Mouse (Mus musculus) bone marrow, adult 2 months (tissue): ENCODE measurements around the gene Isl1. TPM values are rescaled to one million over a fixed set of nuclear protein-coding genes. Genes with fewer than 3 reads are reported as not detected.

ENCODE experiments used
- H3K27ac ChIP-seq: fragments of 200-500 bp; 2 replicates; pipeline ENCODE4 v1.5.1; 2012; ENCODE audit warnings: low read depth, mild to moderate bottlenecking, control low read depth, inconsistent platforms, low read length; ENCODE audit not compliant: control insufficient read depth, poor library complexity, insufficient read depth
- H3K4me1 ChIP-seq: fragments of 200-500 bp; 2 replicates; pipeline ENCODE4 v1.6.1; 2011; ENCODE audit warnings: low read length; ENCODE audit not compliant: control insufficient read depth, insufficient read depth
- H3K4me3 ChIP-seq: fragments of 200-500 bp; replicated peaks from 2 replicates; pipeline ENCODE3; 2011; ENCODE audit warnings: mild to moderate bottlenecking, low read depth, low read length, control low read depth; ENCODE audit not compliant: control insufficient read depth
- CTCF ChIP-seq: fragments of 200-500 bp; IDR thresholded peaks from 2 replicates; pipeline ENCODE4 v1.5.1; 2011; ENCODE audit warnings: low read length, control low read depth; ENCODE audit not compliant: control insufficient read depth, insufficient read depth
- POLR2A ChIP-seq: fragments of 200-500 bp; IDR thresholded peaks from 2 replicates; pipeline ENCODE4 v1.6.1; 2011; ENCODE audit warnings: low read depth, mild to moderate bottlenecking, control low read depth, low read length, borderline replicate concordance; ENCODE audit not compliant: control insufficient read depth
- whole genome bisulfite sequencing: fragments of 180-500 bp; shearing (Covaris S2); methylation state at CpG from one replicate; pipeline ENCODE4 v1.1.7; 2018; 5-methylcytosine and 5-hydroxymethylcytosine counted together
- polyA plus RNA-seq: library from polyadenylated mRNA; stranded (reverse); fragments of >200 nt; gene quantifications from 2 replicates; pipeline ENCODE4 v1.2.4, GENCODE M21; 2011; ENCODE audit warnings: low replicate concordance; ENCODE audit not compliant: missing spikeins, insufficient read depth, insufficient read length

The Isl1 gene
- polyA plus RNA-seq, 1 experiment: not detected

DNA sequence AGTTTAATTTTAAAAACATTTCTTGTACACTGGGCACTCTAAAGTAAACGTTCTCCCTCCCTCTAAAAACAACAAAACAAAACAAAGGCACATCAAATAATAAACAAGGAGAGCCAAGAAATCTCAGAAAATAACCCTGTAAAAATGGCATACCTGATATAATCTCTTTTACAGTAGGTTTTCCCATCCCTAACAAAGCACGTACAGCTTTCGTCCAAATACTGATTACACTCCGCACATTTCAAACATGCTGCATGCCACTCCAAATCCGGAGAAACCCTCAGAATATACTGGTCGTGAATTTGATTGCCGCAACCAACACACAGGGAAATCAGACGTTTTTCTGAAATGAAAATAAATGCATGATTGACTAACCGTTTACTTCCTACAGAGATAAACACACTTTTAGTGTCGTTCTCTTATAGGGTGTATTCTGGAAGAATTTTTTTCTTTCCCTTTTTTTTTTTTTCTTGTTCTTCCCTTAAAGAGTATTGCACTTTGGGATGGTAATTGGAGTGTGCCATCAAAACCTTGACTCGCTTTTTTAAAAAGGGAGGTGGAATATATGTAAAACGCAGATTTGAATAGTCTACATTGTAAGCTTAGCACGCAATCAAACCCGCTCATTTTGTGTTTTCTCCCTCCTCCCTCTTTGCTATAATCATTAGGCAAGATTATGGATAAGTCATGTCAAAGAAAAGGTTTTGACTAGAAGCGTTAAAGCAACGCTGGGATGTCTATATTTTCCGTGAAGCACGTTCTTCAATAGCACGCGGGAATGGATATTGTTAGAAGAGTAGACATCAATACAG is 1.2 kb downstream of the Isl1 start:
- WGBS: 5% methylated on average over 20 of the region's 20 CpGs
- no peaks in the 10 kb centered on the region for H3K4me1 ChIP-seq
- no peak for TF ChIP-seq CTCF
- TF ChIP-seq POLR2A: no peak

DNA sequence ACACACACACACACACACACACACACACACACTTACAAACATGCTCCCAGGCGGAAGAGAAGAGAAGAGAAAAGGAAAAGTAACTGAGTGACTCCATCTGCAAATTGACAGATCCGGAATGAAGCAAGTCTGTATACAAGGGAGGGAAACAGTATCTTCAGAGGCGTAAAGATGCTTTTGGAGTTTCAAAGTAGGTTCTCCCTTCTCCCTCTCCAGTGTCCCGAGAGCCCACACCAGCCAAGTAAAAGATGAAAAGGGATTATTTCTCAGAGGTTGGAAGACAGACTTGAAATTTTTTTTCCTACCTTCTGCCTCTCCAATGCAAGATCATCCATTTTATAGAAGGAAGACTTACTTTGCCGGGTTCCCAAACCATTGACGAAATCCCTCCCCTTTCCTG is 2.9 kb downstream of the Isl1 start:
- no peak overlapping the region for H3K27ac ChIP-seq
- no peak overlapping the region for H3K4me3 ChIP-seq
- TF ChIP-seq CTCF (no peak), POLR2A (no peak)
- WGBS: 40% methylated on average over 6 of the region's 6 CpGs
- H3K4me1 ChIP-seq: no peaks in the 10 kb centered on the region

More for the DNA sequence above, 1.2 kb downstream of the Isl1 start:
- Histone ChIP-seq H3K27ac (no peak overlapping the region), H3K4me3 (no peak overlapping the region)

DNA sequence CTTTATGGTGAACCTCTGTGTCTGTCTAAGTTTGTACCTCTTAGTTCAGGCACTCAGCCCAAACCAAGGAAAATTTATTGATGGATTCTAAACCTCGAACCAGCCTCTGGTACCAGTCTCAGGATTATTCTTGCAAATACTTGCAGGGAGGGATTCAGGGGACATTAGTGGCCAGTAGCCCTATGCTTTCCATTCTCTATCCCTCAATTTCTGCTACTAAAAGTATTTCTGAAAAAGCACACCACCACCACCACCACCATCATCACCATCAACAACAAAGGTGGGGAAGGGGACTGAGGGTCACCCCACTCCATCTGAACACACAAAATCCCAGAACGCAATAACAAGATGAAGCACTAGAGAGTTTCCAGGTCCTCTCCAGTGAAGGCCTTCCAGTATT is 3.8 kb downstream of the Isl1 start:
- Histone ChIP-seq H3K4me1 (no peaks in the 10 kb centered on the region), H3K27ac (no peak overlapping the region), H3K4me3 (no peak overlapping the region)
- no peak for TF ChIP-seq POLR2A
- TF ChIP-seq CTCF: no peak
- WGBS: 41% methylated on average over 2 of the region's 2 CpGs

DNA sequence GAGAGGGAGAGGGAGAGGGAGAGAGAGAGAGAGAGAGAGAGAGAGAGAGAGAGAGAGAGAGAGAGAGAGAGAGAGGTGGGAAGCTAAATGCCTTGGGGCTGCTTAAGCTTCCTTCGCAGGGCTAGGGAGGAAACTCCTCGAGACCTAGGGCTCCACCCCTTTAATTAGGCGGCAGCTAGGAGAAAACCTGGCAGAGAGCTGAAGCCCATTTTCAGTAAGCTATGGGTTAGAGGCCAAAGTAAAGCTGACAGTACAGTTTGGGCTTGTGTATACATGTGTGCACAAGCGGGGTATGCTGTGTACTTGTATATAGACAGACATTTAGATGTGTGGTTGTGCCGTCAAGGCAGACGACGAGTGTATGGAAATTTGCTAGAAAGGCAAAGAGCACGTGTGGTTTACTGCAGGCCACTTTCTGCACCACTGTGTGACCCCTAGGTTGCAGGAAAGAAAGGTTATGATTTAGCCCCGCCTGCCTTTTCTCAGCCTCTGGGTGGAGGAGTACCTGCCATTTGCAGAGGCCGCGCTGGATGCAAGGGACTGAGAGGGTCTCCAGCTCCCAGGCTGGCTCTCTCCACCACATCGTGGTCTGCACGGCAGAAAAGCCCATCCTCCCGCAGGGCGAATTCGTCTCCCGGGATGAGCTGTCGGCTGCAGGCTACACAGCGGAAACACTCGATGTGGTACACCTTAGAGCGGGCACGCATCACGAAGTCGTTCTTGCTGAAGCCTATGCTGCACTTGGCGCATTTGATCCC is 4.6 kb downstream of the Isl1 start:
- WGBS: 4% methylated on average over 25 of the region's 25 CpGs
- H3K4me3 ChIP-seq: no peak overlapping the region
- H3K4me1 ChIP-seq: no peaks in the 10 kb centered on the region
- no peak for TF ChIP-seq POLR2A
- no peak for TF ChIP-seq CTCF
- H3K27ac ChIP-seq: no peak overlapping the region

DNA sequence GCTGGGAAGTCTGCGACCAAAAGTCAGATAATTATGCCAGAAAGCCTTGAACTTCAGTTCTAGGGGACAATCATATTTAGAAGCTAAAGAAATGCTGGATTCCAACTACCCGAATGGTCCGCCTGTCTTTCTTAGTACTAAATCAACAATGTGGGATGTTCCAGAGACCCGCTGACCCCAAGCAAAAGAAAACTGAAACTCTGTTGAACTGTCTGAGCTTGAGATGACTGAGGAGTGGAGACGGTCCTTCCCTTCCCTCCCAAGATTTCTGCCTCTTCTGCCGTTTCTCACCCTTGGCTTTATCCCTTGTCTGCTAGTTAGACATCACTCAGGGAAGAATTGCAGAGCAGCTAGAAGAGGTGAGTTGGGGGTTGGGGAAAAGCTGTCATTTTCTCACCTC is 5.7 kb downstream of the Isl1 start:
- H3K4me1 ChIP-seq: no peaks in the 10 kb centered on the region
- 43% methylated on average over 6 of the region's 6 CpGs for WGBS
- no peak for TF ChIP-seq CTCF
- no peak for TF ChIP-seq POLR2A
- no peak overlapping the region for H3K4me3 ChIP-seq
- no peak overlapping the region for H3K27ac ChIP-seq

DNA sequence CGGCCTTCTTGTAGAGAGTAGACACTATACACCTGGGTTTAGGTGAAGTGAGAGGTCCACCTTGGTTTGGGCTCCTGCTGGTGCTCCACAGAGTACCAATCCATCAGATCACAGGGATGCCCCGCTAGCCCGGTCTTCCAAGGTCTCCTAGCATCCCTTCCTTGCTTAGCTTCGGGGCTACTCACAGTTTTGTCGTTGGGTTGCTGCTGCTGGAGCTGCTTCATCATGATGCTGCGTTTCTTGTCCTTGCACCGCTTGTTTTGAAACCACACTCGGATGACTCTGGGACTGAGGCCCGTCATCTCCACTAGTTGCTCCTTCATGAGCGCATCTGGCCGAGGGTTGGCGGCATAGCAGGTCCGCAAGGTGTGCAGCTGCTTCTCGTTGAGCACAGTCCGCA is 6.6 kb downstream of the Isl1 start:
- TF ChIP-seq POLR2A: no peak
- no peak for TF ChIP-seq CTCF
- 59% methylated on average over 15 of the region's 15 CpGs for WGBS
- no peak overlapping the region for H3K4me3 ChIP-seq
- H3K27ac ChIP-seq: no peak overlapping the region
- H3K4me1 ChIP-seq: no peaks in the 10 kb centered on the region

DNA sequence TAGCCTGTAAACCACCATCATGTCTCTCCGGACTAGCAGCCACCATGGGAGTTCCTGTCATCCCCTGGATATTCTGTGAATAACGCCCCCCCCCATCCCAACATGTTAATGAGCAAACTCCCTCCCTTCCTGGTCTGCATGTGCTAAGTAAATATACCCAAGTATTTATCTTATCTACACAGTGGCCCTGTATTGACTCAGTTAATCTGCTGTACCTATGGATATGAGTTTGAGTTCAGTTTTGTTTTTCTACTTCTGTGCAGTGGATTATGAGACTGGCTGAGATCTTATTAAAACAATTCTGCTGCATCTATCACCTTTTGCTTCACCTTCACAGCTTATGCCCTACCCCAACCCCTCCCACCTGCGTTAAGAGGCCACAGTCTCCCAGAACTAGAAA is 7.8 kb downstream of the Isl1 start:
- H3K4me1 ChIP-seq: no peaks in the 10 kb centered on the region
- no peak overlapping the region for H3K27ac ChIP-seq
- WGBS: 52% methylated on average over 3 of the region's 3 CpGs
- H3K4me3 ChIP-seq: no peak overlapping the region
- TF ChIP-seq POLR2A: no peak
- TF ChIP-seq CTCF: no peak

DNA sequence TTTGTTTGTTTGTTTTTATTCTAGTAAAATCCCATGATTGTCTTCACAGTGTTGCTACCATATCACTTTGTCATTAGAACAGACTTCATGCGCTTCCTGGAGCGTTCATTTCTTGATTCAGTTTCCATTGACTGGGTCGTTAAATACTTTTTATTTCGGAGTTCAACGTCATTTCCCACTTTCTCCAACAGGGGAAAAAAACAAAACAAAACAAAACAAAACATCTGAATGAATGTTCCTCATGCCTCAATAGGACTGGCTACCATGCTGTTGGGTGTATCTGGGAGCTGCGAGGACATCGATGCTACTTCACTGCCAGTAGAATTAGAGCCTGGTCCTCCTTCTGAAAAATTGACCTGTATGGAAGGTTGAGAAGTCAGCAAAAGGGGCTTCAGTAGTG is 10.2 kb downstream of the Isl1 start:
- no peak overlapping the region for H3K4me3 ChIP-seq
- no peak overlapping the region for H3K27ac ChIP-seq
- TF ChIP-seq POLR2A (no peak), CTCF (no peak)
- 44% methylated on average over 7 of the region's 7 CpGs for WGBS
- no peaks in the 10 kb centered on the region for H3K4me1 ChIP-seq

DNA sequence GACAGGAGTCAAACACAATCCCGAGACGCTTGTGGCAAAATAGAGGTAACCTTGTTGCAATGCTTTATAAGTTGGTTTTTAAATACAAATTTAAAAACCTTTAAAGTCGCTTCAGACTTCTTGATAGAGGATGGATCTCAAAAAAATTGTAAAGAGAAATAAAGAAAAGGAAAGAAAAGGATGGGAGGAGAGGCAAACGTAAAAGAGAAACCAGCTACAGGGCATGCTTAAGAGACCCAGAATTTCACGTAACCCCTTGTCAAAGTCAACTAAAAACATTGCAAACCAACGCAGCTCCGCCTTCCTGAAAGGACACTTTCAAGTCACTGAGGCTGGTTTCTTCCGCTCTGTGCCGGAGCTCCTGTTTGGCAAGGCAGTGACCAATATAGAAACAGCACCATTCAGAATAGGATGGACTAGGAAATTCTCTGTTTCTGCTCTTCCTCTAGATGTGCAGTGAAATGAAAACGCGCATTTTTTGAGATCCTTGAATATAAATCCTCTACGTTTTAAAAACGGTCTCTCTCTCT is 10.8 kb downstream of the Isl1 start:
- no peaks in the 10 kb centered on the region for H3K4me1 ChIP-seq
- no peak for TF ChIP-seq POLR2A
- no peak for TF ChIP-seq CTCF
- WGBS: 25% methylated on average over 13 of the region's 13 CpGs
- no peak overlapping the region for H3K27ac ChIP-seq
- H3K4me3 ChIP-seq: no peak overlapping the region
